Mouse (Mus musculus) frontal cortex, postnatal 14 days (tissue): ENCODE measurements around the gene Actl6a.
"Not testable (repeated sequence)": the region's sequence is repeated elsewhere in the genome, so short reads cannot be mapped to it uniquely, and the experiment has no call there.

Experiments
- DNase-seq, 2 experiments: peaks; one replicate each; pipeline ENCODE4 v3.0.0; 2022; ENCODE audit warnings: low spot score in 2 of 2

The Actl6a gene

GRCm38 (mm10) chr3:32705647-32706348 lies at the start of gene Actl6a:
TSS of gene Actl6a (plus strand) at chr3:32706298.
- DNase-seq: not testable (repeated sequence)

GRCm38 (mm10) chr3:32656398-32656994 lies 49.6 kb upstream of the Actl6a start:
- no peak for DNase-seq

- no peak for DNase-seq
Measured at GRCm38 (mm10) chr3:32658401-32658800, 47.7 kb upstream of the Actl6a start.

GRCm38 (mm10) chr3:32658821-32659220 lies 47.3 kb upstream of the Actl6a start:
- no peak for DNase-seq

- DNase-seq: no peak
Measured at GRCm38 (mm10) chr3:32659506-32659905, 46.6 kb upstream of the Actl6a start.

- no peak for DNase-seq
Measured at GRCm38 (mm10) chr3:32660276-32660675, 45.8 kb upstream of the Actl6a start.

- DNase-seq: no peak
Measured at GRCm38 (mm10) chr3:32660831-32661555, 45.1 kb upstream of the Actl6a start.

GRCm38 (mm10) chr3:32661556-32661930 lies 44.6 kb upstream of the Actl6a start:
- DNase-seq: no peak

GRCm38 (mm10) chr3:32668256-32668959 lies 37.7 kb upstream of the Actl6a start:
- no peak for DNase-seq

GRCm38 (mm10) chr3:32669211-32669610 lies 36.9 kb upstream of the Actl6a start:
- peak in 1 of 2 experiments; percentile 22 for DNase-seq

GRCm38 (mm10) chr3:32670196-32670595 lies 35.9 kb upstream of the Actl6a start:
- DNase-seq: no peak

- no peak for DNase-seq
Measured at GRCm38 (mm10) chr3:32673151-32673550, 32.9 kb upstream of the Actl6a start.

- no peak for DNase-seq
Measured at GRCm38 (mm10) chr3:32676393-32676792, 29.7 kb upstream of the Actl6a start.

- DNase-seq: no peak
Measured at GRCm38 (mm10) chr3:32682910-32683531, 23.1 kb upstream of the Actl6a start.

- no peak for DNase-seq
Measured at GRCm38 (mm10) chr3:32684631-32685030, 21.5 kb upstream of the Actl6a start.

GRCm38 (mm10) chr3:32686537-32686936 lies 19.6 kb upstream of the Actl6a start:
- DNase-seq: no peak

- no peak for DNase-seq
Measured at GRCm38 (mm10) chr3:32687156-32687555, 18.9 kb upstream of the Actl6a start.

GRCm38 (mm10) chr3:32689567-32689999 lies 16.5 kb upstream of the Actl6a start:
- DNase-seq: no peak

- DNase-seq: no peak
Measured at GRCm38 (mm10) chr3:32690008-32690407, 16.1 kb upstream of the Actl6a start.

GRCm38 (mm10) chr3:32690901-32691300 lies 15.2 kb upstream of the Actl6a start:
- no peak for DNase-seq

- no peak for DNase-seq
Measured at GRCm38 (mm10) chr3:32691841-32692240, 14.3 kb upstream of the Actl6a start.

GRCm38 (mm10) chr3:32694211-32694610 lies 11.9 kb upstream of the Actl6a start:
- no peak for DNase-seq
